Mouse (Mus musculus) neural tube, embryonic 11.5 days (tissue): ENCODE results near the gene Gm30302. TPM values are rescaled to one million over a fixed set of nuclear protein-coding genes. Genes with fewer than 3 reads are reported as not detected.

ENCODE experiments used
- ATAC-seq: fragments of 200-750 bp; cut with Nextera tagmentation; 2 replicates; pipeline ENCODE4 v1.8.0; 2017; ENCODE audit warnings: moderate number of reproducible peaks, mild to moderate bottlenecking, moderate TSS enrichment, moderate library complexity; ENCODE audit not compliant: insufficient read depth, low FRiP score, low TSS enrichment
- DNase-seq: peaks from one replicate; pipeline ENCODE4 v3.0.0-alpha.2; 2015; ENCODE audit warnings: low spot score
- H3K27ac ChIP-seq: fragments of 300-500 bp; sonication (generic); 2 replicates; pipeline ENCODE4 v1.5.1; 2014; ENCODE audit warnings: low read depth, mild to moderate bottlenecking, low read length
- H3K27me3 ChIP-seq: fragments of 300-500 bp; sonication (generic); 2 replicates; pipeline ENCODE4 v1.6.1; 2014; ENCODE audit warnings: mild to moderate bottlenecking, low read length, mixed read lengths; ENCODE audit not compliant: control insufficient read depth, insufficient read depth
- H3K36me3 ChIP-seq: fragments of 300-500 bp; sonication (generic); 2 replicates; pipeline ENCODE4 v1.6.1; 2014; ENCODE audit warnings: mild to moderate bottlenecking, low read length, moderate library complexity, mixed read lengths; ENCODE audit not compliant: control insufficient read depth, insufficient read depth
- H3K4me1 ChIP-seq: fragments of 300-500 bp; sonication (generic); 2 replicates; pipeline ENCODE4 v1.6.1; 2014; ENCODE audit warnings: low read length, mixed read lengths; ENCODE audit not compliant: control insufficient read depth, insufficient read depth
- H3K4me2 ChIP-seq: fragments of 300-500 bp; sonication (generic); 2 replicates; pipeline ENCODE4 v1.6.1; 2014; ENCODE audit warnings: low read depth, mild to moderate bottlenecking, moderate library complexity
- H3K4me3 ChIP-seq: fragments of 300-500 bp; sonication (generic); 2 replicates; pipeline ENCODE4 v1.5.1; 2014; ENCODE audit warnings: low read depth, low read length
- H3K9ac ChIP-seq: fragments of 300-500 bp; sonication (generic); 2 replicates; pipeline ENCODE4 v1.6.1; 2014; ENCODE audit warnings: mild to moderate bottlenecking, low read length
- H3K9me3 ChIP-seq: fragments of 300-500 bp; sonication (generic); 2 replicates; pipeline ENCODE4 v1.6.1; 2016; ENCODE audit warnings: low read length; ENCODE audit not compliant: control insufficient read depth
- WGBS: fragments of 180-500 bp; shearing (Covaris S2); extraction: QIAGEN DNeasy Blood & Tissue Kit; methylation state at CpG from one replicate; pipeline ENCODE4 v1.1.7; 2014; 5-methylcytosine and 5-hydroxymethylcytosine counted together
- polyA plus RNA-seq: library from polyadenylated mRNA; unstranded; fragments of >200 nt; fragmentation: Nextera tagmentation; extraction: Ambion mirVana; gene quantifications from 2 replicates; pipeline ENCODE4 v1.2.1, GENCODE M21; 2014

Gene Gm30302
- polyA plus RNA-seq = not detected in 2 replicates

GRCm38 (mm10) chr13:49798901-49799300 is at the start of gene Gm30302:
TSS of gene Gm30302 (minus strand) at chr13:49799001.
- H3K9me3 ChIP-seq = no peaks in the 10 kb centered on the region
- H3K4me1 ChIP-seq = no peaks in the 10 kb centered on the region
- DNase-seq (no peak), ATAC-seq (no peak)
- no peaks in the 10 kb centered on the region for H3K27me3 ChIP-seq
- no peaks in the 10 kb centered on the region for H3K36me3 ChIP-seq
- no peak within 1 kb of the TSS for H3K9ac ChIP-seq
- H3K4me3 ChIP-seq = no peak within 1 kb of the TSS
- H3K27ac ChIP-seq = no peak within 1 kb of the TSS
- WGBS = 95% methylated on average over 1 of the region's 1 CpGs
- H3K4me2 ChIP-seq = no peak within 1 kb of the TSS

GRCm38 (mm10) chr13:49846751-49847150 is 48.0 kb upstream of the Gm30302 start:
- 85% methylated on average over 3 of the region's 3 CpGs for WGBS
- H3K4me3 ChIP-seq = no peak overlapping the region

GRCm38 (mm10) chr13:49846141-49846540 is 47.3 kb upstream of the Gm30302 start:
- H3K27me3 ChIP-seq = no peaks in the 10 kb centered on the region
- no peak overlapping the region for H3K4me3 ChIP-seq
- ATAC-seq = no peak
- H3K27ac ChIP-seq = no peak overlapping the region
- no peak for DNase-seq
- no peak overlapping the region for H3K9ac ChIP-seq
- H3K9me3 ChIP-seq = no peaks in the 10 kb centered on the region
- no peaks in the 10 kb centered on the region for H3K36me3 ChIP-seq
- no peaks in the 10 kb centered on the region for H3K4me1 ChIP-seq
- 78% methylated on average over 3 of the region's 3 CpGs for WGBS
- H3K4me2 ChIP-seq = no peak overlapping the region

More at GRCm38 (mm10) chr13:49846751-49847150, 48.0 kb upstream of the Gm30302 start:
- Histone ChIP-seq H3K9me3 (no peaks in the 10 kb centered on the region), H3K4me1 (no peaks in the 10 kb centered on the region), H3K9ac (no peak overlapping the region), H3K27ac (no peak overlapping the region), H3K36me3 (no peaks in the 10 kb centered on the region), H3K4me2 (no peak overlapping the region), H3K27me3 (no peaks in the 10 kb centered on the region)
- ATAC-seq = no peak
- no peak for DNase-seq

GRCm38 (mm10) chr13:49845663-49846062 is 46.9 kb upstream of the Gm30302 start:
- H3K4me1 ChIP-seq = no peaks in the 10 kb centered on the region
- H3K27me3 ChIP-seq = no peaks in the 10 kb centered on the region
- no peaks in the 10 kb centered on the region for H3K9me3 ChIP-seq
- ATAC-seq = no peak
- H3K27ac ChIP-seq = no peak overlapping the region
- no peak overlapping the region for H3K4me2 ChIP-seq
- no peak overlapping the region for H3K9ac ChIP-seq
- no peaks in the 10 kb centered on the region for H3K36me3 ChIP-seq
- H3K4me3 ChIP-seq = no peak overlapping the region
- WGBS = 96% methylated on average over 3 of the region's 3 CpGs
- DNase-seq = no peak

GRCm38 (mm10) chr13:49844071-49844470 is 45.3 kb upstream of the Gm30302 start:
- DNase-seq = no peak
- H3K27me3 ChIP-seq = no peaks in the 10 kb centered on the region
- H3K4me2 ChIP-seq = no peak overlapping the region
- ATAC-seq = no peak
- H3K9ac ChIP-seq = no peak overlapping the region
- no peaks in the 10 kb centered on the region for H3K36me3 ChIP-seq
- no peak overlapping the region for H3K4me3 ChIP-seq
- H3K9me3 ChIP-seq = no peaks in the 10 kb centered on the region
- no peak overlapping the region for H3K27ac ChIP-seq
- H3K4me1 ChIP-seq = no peaks in the 10 kb centered on the region
- WGBS = 78% methylated on average over 5 of the region's 5 CpGs

GRCm38 (mm10) chr13:49841186-49841585 is 42.4 kb upstream of the Gm30302 start:
- Histone ChIP-seq H3K9me3 (no peaks in the 10 kb centered on the region), H3K4me3 (no peak overlapping the region), H3K4me2 (no peak overlapping the region), H3K4me1 (no peaks in the 10 kb centered on the region), H3K36me3 (no peaks in the 10 kb centered on the region), H3K9ac (no peak overlapping the region), H3K27me3 (no peaks in the 10 kb centered on the region), H3K27ac (no peak overlapping the region)
- no peak for DNase-seq
- no peak for ATAC-seq

GRCm38 (mm10) chr13:49830355-49830754 is 31.6 kb upstream of the Gm30302 start:
- no peak overlapping the region for H3K27ac ChIP-seq
- H3K4me3 ChIP-seq = no peak overlapping the region
- WGBS = 83% methylated on average over 3 of the region's 3 CpGs
- ATAC-seq = no peak
- no peaks in the 10 kb centered on the region for H3K27me3 ChIP-seq
- DNase-seq = no peak
- no peaks in the 10 kb centered on the region; the same call in 1 of the 2 replicates for H3K9me3 ChIP-seq
- H3K36me3 ChIP-seq = no peaks in the 10 kb centered on the region
- H3K4me2 ChIP-seq = no peak overlapping the region
- H3K9ac ChIP-seq = no peak overlapping the region
- no peaks in the 10 kb centered on the region for H3K4me1 ChIP-seq

- no peaks in the 10 kb centered on the region for H3K36me3 ChIP-seq
- no peak overlapping the region for H3K27ac ChIP-seq
- no peak overlapping the region for H3K9ac ChIP-seq
- H3K4me3 ChIP-seq = no peak overlapping the region
- no peaks in the 10 kb centered on the region for H3K9me3 ChIP-seq
- H3K4me2 ChIP-seq = no peak overlapping the region
- H3K27me3 ChIP-seq = no peaks in the 10 kb centered on the region
- no peaks in the 10 kb centered on the region for H3K4me1 ChIP-seq
- ATAC-seq = no peak
- 87% methylated on average over 4 of the region's 4 CpGs for WGBS
- DNase-seq = no peak
These were observed 26.5 kb upstream of the Gm30302 start for GRCm38 (mm10) chr13:49825300-49825699.

GRCm38 (mm10) chr13:49814958-49815357 is 16.2 kb upstream of the Gm30302 start:
- no peak overlapping the region for H3K27ac ChIP-seq
- H3K9ac ChIP-seq = no peak overlapping the region
- no peaks in the 10 kb centered on the region for H3K9me3 ChIP-seq
- H3K4me1 ChIP-seq = no peaks in the 10 kb centered on the region
- 89% methylated on average over 3 of the region's 3 CpGs for WGBS
- no peaks in the 10 kb centered on the region for H3K27me3 ChIP-seq
- DNase-seq (no peak), ATAC-seq (no peak)
- no peaks in the 10 kb centered on the region for H3K36me3 ChIP-seq
- no peak overlapping the region for H3K4me2 ChIP-seq
- H3K4me3 ChIP-seq = no peak overlapping the region
